ENCODE assay signal across 17 mouse cellular contexts in genomic region chr9:122928915-122929314, GRCm38 (mm10). TPM values are rescaled to one million over a fixed set of nuclear protein-coding genes. Genes with fewer than 3 reads are reported as not detected.
"Had no signal": no experiment of that assay in that cellular context is flagged by ENCODE, and none has a peak within 500 bp of the region (broad histone marks: within the 10 kb centered on the region; RNA-seq: fewer than 3 reads in every experiment).

No protein-coding gene starts in this region.

- ATAC-seq: lung, postnatal 0 days; midbrain, embryonic 13.5 days; midbrain, embryonic 15.5 days had no signal

- DNase-seq: lung, adult 2 months; lung, postnatal 14 days; lung, postnatal 36 days; right cerebral cortex, postnatal 14 days; thymus, adult 2 months; thymus, postnatal 25 days; thymus, postnatal 4 days had no signal

- H3K27me3 ChIP-seq: lung, embryonic 15.5 days; midbrain, embryonic 13.5 days; midbrain, embryonic 15.5 days; neural tube, embryonic 12.5 days; stomach, embryonic 15.5 days had no signal

- H3K4me3 ChIP-seq: lung, embryonic 15.5 days; midbrain, embryonic 13.5 days; midbrain, embryonic 15.5 days; neural tube, embryonic 12.5 days; stomach, embryonic 15.5 days had no signal

- H3K4me2 ChIP-seq: lung, embryonic 15.5 days; midbrain, embryonic 11.5 days; midbrain, embryonic 13.5 days; midbrain, embryonic 15.5 days; neural tube, embryonic 12.5 days; stomach, embryonic 15.5 days had no signal

- H3K27ac ChIP-seq: lung, embryonic 15.5 days; macrophage; midbrain, embryonic 13.5 days; midbrain, embryonic 15.5 days; neural tube, embryonic 12.5 days; stomach, embryonic 15.5 days; stomach, postnatal 0 days had no signal

- H3K9ac ChIP-seq: lung, embryonic 15.5 days; midbrain, embryonic 13.5 days; midbrain, embryonic 15.5 days; neural tube, embryonic 12.5 days; stomach, embryonic 15.5 days had no signal

- H3K9me3 ChIP-seq: lung, embryonic 15.5 days; midbrain, embryonic 13.5 days; midbrain, embryonic 15.5 days; neural tube, embryonic 12.5 days; stomach, embryonic 15.5 days had no signal

RNA-seq across cellular contexts. Expression of gene Zfp105, which starts 6.0 kb away (rescaled TPM):
- total RNA-seq: neutrophil, adult 5-6 weeks had no signal
